Mouse (Mus musculus): Measurements from ENCODE around the gene Larp6. TPM values are rescaled to one million over a fixed set of nuclear protein-coding genes. Genes with fewer than 3 reads are reported as not detected.

The Larp6 gene
- polyA plus RNA-seq, 2 experiments = 3.8 to 4.3 TPM

GRCm38 (mm10) chr9:60748191-60748590, 35.4 kb downstream of the Larp6 start:
- Histone ChIP-seq H3K27me3 (ENCODE audit: control insufficient read depth, insufficient read depth, low read length) (no peaks in the 10 kb centered on the region), H3K4me1 (ENCODE audit: control insufficient read depth, insufficient read depth, low read length) (no peaks in the 10 kb centered on the region), H3K9ac (ENCODE audit: low read depth, low read length, severe bottlenecking) (no peak overlapping the region), H3K27ac (replicated peaks; ENCODE audit: low read depth, low read length) (no peak overlapping the region), H3K9me3 (ENCODE audit: control insufficient read depth, low read length) (no peaks in the 10 kb centered on the region), H3K4me3 (replicated peaks; ENCODE audit: low read length) (no peak overlapping the region), H3K36me3 (ENCODE audit: control insufficient read depth, insufficient read depth, low read length) (no peaks in the 10 kb centered on the region), H3K4me2 (replicated peaks; ENCODE audit: low read depth, low read length, severe bottlenecking) (no peak overlapping the region)
- DNase-seq (ENCODE audit: low spot score) = no peak
- WGBS = 91% methylated on average over 2 of the region's 2 CpGs
- TF ChIP-seq POLR2A (IDR thresholded peaks at IDR 0.05; ENCODE audit: borderline replicate concordance, extremely low read depth, insufficient read depth, insufficient read length) = no peak
- ATAC-seq (ENCODE audit: low FRiP score, low read depth) = no peak

GRCm38 (mm10) chr9:60749105-60749504, 36.3 kb downstream of the Larp6 start:
- ATAC-seq (ENCODE audit: low FRiP score, low read depth) = no peak
- Histone ChIP-seq H3K4me3 (replicated peaks; ENCODE audit: low read length) (no peak overlapping the region), H3K9me3 (ENCODE audit: control insufficient read depth, low read length) (no peaks in the 10 kb centered on the region), H3K4me2 (replicated peaks; ENCODE audit: low read depth, low read length, severe bottlenecking) (no peak overlapping the region), H3K27me3 (ENCODE audit: control insufficient read depth, insufficient read depth, low read length) (no peaks in the 10 kb centered on the region), H3K36me3 (ENCODE audit: control insufficient read depth, insufficient read depth, low read length) (no peaks in the 10 kb centered on the region), H3K4me1 (ENCODE audit: control insufficient read depth, insufficient read depth, low read length) (no peaks in the 10 kb centered on the region), H3K27ac (replicated peaks; ENCODE audit: low read depth, low read length) (no peak overlapping the region), H3K9ac (ENCODE audit: low read depth, low read length, severe bottlenecking) (no peak overlapping the region)
- WGBS = 91% methylated on average over 2 of the region's 2 CpGs
- no peak for TF ChIP-seq POLR2A (IDR thresholded peaks at IDR 0.05; ENCODE audit: borderline replicate concordance, extremely low read depth, insufficient read depth, insufficient read length)
- DNase-seq (ENCODE audit: low spot score) = no peak

GRCm38 (mm10) chr9:60751098-60751497, 38.3 kb downstream of the Larp6 start:
- ATAC-seq (ENCODE audit: low FRiP score, low read depth) = no peak
- no peak for TF ChIP-seq POLR2A (IDR thresholded peaks at IDR 0.05; ENCODE audit: borderline replicate concordance, extremely low read depth, insufficient read depth, insufficient read length)

GRCm38 (mm10) chr9:60751971-60752370, 39.2 kb downstream of the Larp6 start:
- TF ChIP-seq POLR2A (IDR thresholded peaks at IDR 0.05; ENCODE audit: borderline replicate concordance, extremely low read depth, insufficient read depth, insufficient read length) = no peak
- H3K27me3 ChIP-seq (ENCODE audit: control insufficient read depth, insufficient read depth, low read length) = no peaks in the 10 kb centered on the region
- no peak for ATAC-seq (ENCODE audit: low FRiP score, low read depth)
- no peak for DNase-seq (ENCODE audit: low spot score)
- H3K4me2 ChIP-seq (replicated peaks; ENCODE audit: low read depth, low read length, severe bottlenecking) = no peak overlapping the region
- no peaks in the 10 kb centered on the region for H3K36me3 ChIP-seq (ENCODE audit: control insufficient read depth, insufficient read depth, low read length)
- H3K4me1 ChIP-seq (ENCODE audit: control insufficient read depth, insufficient read depth, low read length) = no peaks in the 10 kb centered on the region
- no peak overlapping the region for H3K4me3 ChIP-seq (replicated peaks; ENCODE audit: low read length)
- no peak overlapping the region for H3K27ac ChIP-seq (replicated peaks; ENCODE audit: low read depth, low read length)
- H3K9me3 ChIP-seq (ENCODE audit: control insufficient read depth, low read length) = no peaks in the 10 kb centered on the region
- WGBS = 55% methylated on average over 6 of the region's 6 CpGs
- no peak overlapping the region for H3K9ac ChIP-seq (ENCODE audit: low read depth, low read length, severe bottlenecking)

More at GRCm38 (mm10) chr9:60751098-60751497, 38.3 kb downstream of the Larp6 start:
- Histone ChIP-seq H3K9me3 (ENCODE audit: control insufficient read depth, low read length) (no peaks in the 10 kb centered on the region), H3K27me3 (ENCODE audit: control insufficient read depth, insufficient read depth, low read length) (no peaks in the 10 kb centered on the region), H3K4me2 (replicated peaks; ENCODE audit: low read depth, low read length, severe bottlenecking) (no peak overlapping the region), H3K36me3 (ENCODE audit: control insufficient read depth, insufficient read depth, low read length) (no peaks in the 10 kb centered on the region), H3K27ac (replicated peaks; ENCODE audit: low read depth, low read length) (no peak overlapping the region), H3K4me3 (replicated peaks; ENCODE audit: low read length) (no peak overlapping the region), H3K9ac (ENCODE audit: low read depth, low read length, severe bottlenecking) (no peak overlapping the region), H3K4me1 (ENCODE audit: control insufficient read depth, insufficient read depth, low read length) (no peaks in the 10 kb centered on the region)
- 81% methylated on average over 5 of the region's 5 CpGs for WGBS
- no peak for DNase-seq (ENCODE audit: low spot score)

- Histone ChIP-seq H3K27me3 (ENCODE audit: control insufficient read depth, insufficient read depth, low read length) (no peaks in the 10 kb centered on the region), H3K9ac (ENCODE audit: low read depth, low read length, severe bottlenecking) (no peak overlapping the region), H3K4me1 (ENCODE audit: control insufficient read depth, insufficient read depth, low read length) (no peaks in the 10 kb centered on the region), H3K4me3 (replicated peaks; ENCODE audit: low read length) (no peak overlapping the region), H3K4me2 (replicated peaks; ENCODE audit: low read depth, low read length, severe bottlenecking) (no peak overlapping the region), H3K9me3 (ENCODE audit: control insufficient read depth, low read length) (no peaks in the 10 kb centered on the region), H3K27ac (replicated peaks; ENCODE audit: low read depth, low read length) (no peak overlapping the region), H3K36me3 (ENCODE audit: control insufficient read depth, insufficient read depth, low read length) (no peaks in the 10 kb centered on the region)
- DNase-seq (ENCODE audit: low spot score) (no peak), ATAC-seq (ENCODE audit: low FRiP score, low read depth) (no peak)
- no peak for TF ChIP-seq POLR2A (IDR thresholded peaks at IDR 0.05; ENCODE audit: borderline replicate concordance, extremely low read depth, insufficient read depth, insufficient read length)
Measured at GRCm38 (mm10) chr9:60752636-60753035, 39.8 kb downstream of the Larp6 start.

GRCm38 (mm10) chr9:60756258-60756657, 43.5 kb downstream of the Larp6 start:
- DNase-seq (ENCODE audit: low spot score) (peak; percentile 68), ATAC-seq (ENCODE audit: low FRiP score, low read depth) (no peak)
- no peak overlapping the region for H3K27ac ChIP-seq (replicated peaks; ENCODE audit: low read depth, low read length)
- no peaks in the 10 kb centered on the region for H3K27me3 ChIP-seq (ENCODE audit: control insufficient read depth, insufficient read depth, low read length)
- 41% methylated on average over 6 of the region's 6 CpGs for WGBS
- H3K4me3 ChIP-seq (replicated peaks; ENCODE audit: low read length) = no peak overlapping the region
- H3K4me2 ChIP-seq (replicated peaks; ENCODE audit: low read depth, low read length, severe bottlenecking) = no peak overlapping the region
- no peaks in the 10 kb centered on the region for H3K36me3 ChIP-seq (ENCODE audit: control insufficient read depth, insufficient read depth, low read length)
- TF ChIP-seq POLR2A (IDR thresholded peaks at IDR 0.05; ENCODE audit: borderline replicate concordance, extremely low read depth, insufficient read depth, insufficient read length) = no peak
- no peak overlapping the region for H3K9ac ChIP-seq (ENCODE audit: low read depth, low read length, severe bottlenecking)
- H3K9me3 ChIP-seq (ENCODE audit: control insufficient read depth, low read length) = no peaks in the 10 kb centered on the region
- no peaks in the 10 kb centered on the region; the same call in 1 of the 2 replicates for H3K4me1 ChIP-seq (ENCODE audit: control insufficient read depth, insufficient read depth, low read length)

Measured in limb, embryonic 14.5 days (tissue).